ENCODE assay signal across 10 mouse cellular contexts in the genomic region with DNA sequence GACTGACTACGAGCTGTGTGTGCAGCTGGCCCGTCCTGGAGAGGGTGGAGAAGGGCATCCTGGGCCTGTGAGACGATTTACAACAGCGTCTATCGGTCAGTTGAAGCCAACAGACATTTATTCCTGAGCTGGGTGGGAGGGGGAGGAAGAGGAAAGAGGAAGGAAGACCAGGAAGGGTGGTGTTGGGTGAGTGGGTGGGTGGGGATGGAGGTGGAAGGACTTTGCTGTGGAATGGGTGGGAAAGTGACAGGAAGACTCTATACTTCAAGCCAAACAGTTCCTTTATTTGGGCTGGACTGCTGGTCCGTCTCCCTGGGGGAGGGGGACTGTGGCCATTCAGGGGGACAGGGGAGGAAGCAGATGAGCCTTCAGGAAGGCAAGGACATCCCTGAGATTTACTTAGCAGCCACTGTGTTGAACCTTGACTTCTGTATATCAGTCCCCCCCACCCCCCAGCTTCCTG.
DNase-seq lines count a peak whose midpoint lies in the region; ATAC-seq and TF ChIP-seq lines count a peak whose summit lies in the region.
"Had no signal": no experiment of that assay in that cellular context is flagged by ENCODE, and none has a peak within 500 bp of the region (broad histone marks: within the 10 kb centered on the region; RNA-seq: fewer than 3 reads in every experiment).

No protein-coding gene starts in this region.

- peak; percentile 3 for DNase-seq in embryo, embryonic 11 days
- no peak for DNase-seq in embryo, embryonic 10.5 days (ENCODE audit: low spot score)
- peak; percentile 68 for DNase-seq in kidney, postnatal 14 days
- peak; percentile 70 for DNase-seq in lung, postnatal 10 days
- DNase-seq in midbrain, postnatal 0 days (ENCODE audit: low spot score): no peak
- no peak for DNase-seq in spleen, postnatal 36 days (ENCODE audit: low spot score in 2 of 2)
- DNase-seq in hindbrain, embryonic 10.5 days (ENCODE audit: low spot score): no peak
- DNase-seq: cerebellum, postnatal 25 days had no signal

- H3K4me3 ChIP-seq in heart, embryonic 14.5 days (ENCODE audit: control insufficient read depth in 1 of 2, insufficient read depth in 1 of 2, low read depth in 1 of 2, low read length in 2 of 2): no peak overlapping the region
- no peak overlapping the region for H3K4me3 ChIP-seq in midbrain, postnatal 0 days (ENCODE audit: low read depth, low read length)
- H3K4me3 ChIP-seq in hindbrain, embryonic 10.5 days: no peak overlapping the region
- H3K4me3 ChIP-seq: midbrain, embryonic 13.5 days had no signal

- H3K9ac ChIP-seq in heart, embryonic 14.5 days (ENCODE audit: low read length): no peak overlapping the region
- H3K9ac ChIP-seq in midbrain, postnatal 0 days (replicated peaks; ENCODE audit: low read length, poor library complexity, severe bottlenecking): no peak overlapping the region
- H3K9ac ChIP-seq: midbrain, embryonic 13.5 days had no signal

- H3K27ac ChIP-seq in heart, embryonic 14.5 days (replicated peaks in 1 of 2; ENCODE audit: control insufficient read depth in 1 of 2, insufficient read depth in 1 of 2, low read depth in 2 of 2, low read length in 2 of 2): peak overlapping the region; percentile 49 to 55; a peak in 2 of 4 replicates
- H3K27ac ChIP-seq in midbrain, postnatal 0 days (ENCODE audit: low read depth, low read length): no peak overlapping the region
- H3K27ac ChIP-seq in hindbrain, embryonic 10.5 days: no peak overlapping the region
- H3K27ac ChIP-seq: midbrain, embryonic 13.5 days had no signal

- H3K4me2 ChIP-seq in heart, embryonic 14.5 days (ENCODE audit: low read length): no peak overlapping the region
- H3K4me2 ChIP-seq in midbrain, postnatal 0 days (ENCODE audit: low read depth, low read length, poor library complexity, severe bottlenecking): no peak overlapping the region
- H3K4me2 ChIP-seq: midbrain, embryonic 13.5 days had no signal

- WGBS in heart, embryonic 14.5 days: 56% methylated on average over 6 of the region's 6 CpGs
- WGBS in midbrain, postnatal 0 days: 79% methylated on average over 6 of the region's 6 CpGs
- WGBS in hindbrain, embryonic 10.5 days: 77% methylated on average over 6 of the region's 6 CpGs

- peaks cover 2 to 4% of the 10 kb centered on the region in 2 experiments; a peak in 1 of 4 replicates for H3K4me1 ChIP-seq in heart, embryonic 14.5 days (ENCODE audit: control insufficient read depth in 2 of 2, insufficient read depth in 2 of 2, low read length in 2 of 2)
- H3K4me1 ChIP-seq in midbrain, postnatal 0 days (ENCODE audit: insufficient read depth, low read length): no peaks in the 10 kb centered on the region
- no peaks in the 10 kb centered on the region for H3K4me1 ChIP-seq in hindbrain, embryonic 10.5 days (replicated peaks)
- H3K4me1 ChIP-seq: midbrain, embryonic 13.5 days had no signal

- peak; percentile 43; the same call in 1 of the 2 replicates for ATAC-seq in heart, embryonic 14.5 days (ENCODE audit: insufficient number of reproducible peaks, insufficient read depth, low FRiP score, low read depth)
- ATAC-seq in midbrain, postnatal 0 days (ENCODE audit: low FRiP score): no peak
- ATAC-seq: midbrain, embryonic 13.5 days had no signal

- no peaks in the 10 kb centered on the region for H3K9me3 ChIP-seq in heart, embryonic 14.5 days (ENCODE audit: control insufficient read depth, low read length)
- H3K9me3 ChIP-seq in midbrain, postnatal 0 days (ENCODE audit: low read length): no peaks in the 10 kb centered on the region
- H3K9me3 ChIP-seq in hindbrain, embryonic 10.5 days: no peaks in the 10 kb centered on the region
- H3K9me3 ChIP-seq: midbrain, embryonic 13.5 days had no signal

- no peaks in the 10 kb centered on the region for H3K27me3 ChIP-seq in heart, embryonic 14.5 days (ENCODE audit: control insufficient read depth, insufficient read depth, low read length)
- no peaks in the 10 kb centered on the region for H3K27me3 ChIP-seq in midbrain, postnatal 0 days (ENCODE audit: insufficient read depth, low read length)
- no peaks in the 10 kb centered on the region for H3K27me3 ChIP-seq in hindbrain, embryonic 10.5 days (ENCODE audit: insufficient read depth, poor library complexity, severe bottlenecking)
- H3K27me3 ChIP-seq: midbrain, embryonic 13.5 days had no signal

- TF ChIP-seq CTCF in midbrain, postnatal 0 days (IDR thresholded peaks at IDR 0.05): no peak

- H3K36me3 ChIP-seq in heart, embryonic 14.5 days (ENCODE audit: control insufficient read depth, insufficient read depth, low read length): 0 out of 2 replicates have a peak, but pooled peaks cover 12% of the 10 kb centered on the region
- no peaks in the 10 kb centered on the region for H3K36me3 ChIP-seq in midbrain, postnatal 0 days (ENCODE audit: insufficient read depth, low read length)
- H3K36me3 ChIP-seq in hindbrain, embryonic 10.5 days: no peaks in the 10 kb centered on the region
- H3K36me3 ChIP-seq: midbrain, embryonic 13.5 days had no signal

Comparison
In these comparisons a context has a peak if more than half of its experiments do, and no peak if none do; other contexts are left out.
1. DNase-seq: peak in embryo, embryonic 11 days (single experiment), kidney, postnatal 14 days (single experiment) and lung, postnatal 10 days (single experiment); none in embryo, embryonic 10.5 days (single experiment), midbrain, postnatal 0 days (single experiment), spleen, postnatal 36 days (0 of 2) and hindbrain, embryonic 10.5 days (single experiment).
2. H3K27ac ChIP-seq: peak in heart, embryonic 14.5 days (2 of 2); none in midbrain, postnatal 0 days (single experiment) and hindbrain, embryonic 10.5 days (single experiment).